Mouse (Mus musculus): ENCODE measurements at regions not wholly inside any gene's neighbourhood (a gene's known extent, or its start where the extent isn't known, plus 50 kb on each side); places are given as distances from the start of the nearest gene placed in this dataset.
A peak's percentile ranks its signal among the peaks of the same experiment; 100 is the strongest.

DNA sequence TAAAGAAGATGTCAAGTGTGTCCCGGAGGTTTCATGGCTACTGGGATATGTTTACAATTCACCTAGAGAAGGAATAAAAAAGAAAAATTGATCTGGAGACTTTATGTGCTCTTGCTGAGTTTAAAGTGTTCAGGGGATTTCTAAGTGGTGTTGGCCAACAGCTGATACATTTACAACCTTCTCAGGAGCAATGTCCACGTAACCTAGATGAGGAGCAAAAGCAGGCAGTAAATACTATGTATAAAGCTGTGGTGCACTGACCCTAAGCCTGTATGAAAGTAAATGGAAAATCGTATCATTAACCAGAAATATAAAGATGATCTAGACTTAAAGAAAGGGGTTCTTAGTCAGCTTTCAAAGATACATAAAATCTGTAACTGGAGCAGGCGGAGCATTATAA is 124.3 kb upstream of the Cblb start:
- no peak for DNase-seq (ENCODE audit: low spot score)

DNA sequence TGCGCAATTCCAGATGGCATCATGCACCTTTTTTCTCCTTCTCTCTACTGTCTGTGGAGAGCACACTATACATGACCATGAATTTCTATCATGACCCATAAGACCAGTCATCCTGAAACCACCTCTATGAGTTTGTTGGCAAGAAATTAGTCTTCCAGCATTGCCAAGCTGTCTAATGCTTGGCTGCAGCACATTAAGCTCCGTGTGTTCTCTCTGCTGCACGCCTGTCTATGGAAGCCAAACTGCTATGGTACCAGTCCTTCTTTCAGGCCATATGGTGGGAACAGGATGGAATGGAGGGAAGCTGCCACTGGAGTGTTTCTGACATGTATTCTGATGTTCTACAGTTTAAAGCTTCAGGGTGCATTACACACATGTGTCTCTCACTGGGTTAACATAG is 121.0 kb upstream of the Cblb start:
- DNase-seq (ENCODE audit: low spot score), result no peak

DNA sequence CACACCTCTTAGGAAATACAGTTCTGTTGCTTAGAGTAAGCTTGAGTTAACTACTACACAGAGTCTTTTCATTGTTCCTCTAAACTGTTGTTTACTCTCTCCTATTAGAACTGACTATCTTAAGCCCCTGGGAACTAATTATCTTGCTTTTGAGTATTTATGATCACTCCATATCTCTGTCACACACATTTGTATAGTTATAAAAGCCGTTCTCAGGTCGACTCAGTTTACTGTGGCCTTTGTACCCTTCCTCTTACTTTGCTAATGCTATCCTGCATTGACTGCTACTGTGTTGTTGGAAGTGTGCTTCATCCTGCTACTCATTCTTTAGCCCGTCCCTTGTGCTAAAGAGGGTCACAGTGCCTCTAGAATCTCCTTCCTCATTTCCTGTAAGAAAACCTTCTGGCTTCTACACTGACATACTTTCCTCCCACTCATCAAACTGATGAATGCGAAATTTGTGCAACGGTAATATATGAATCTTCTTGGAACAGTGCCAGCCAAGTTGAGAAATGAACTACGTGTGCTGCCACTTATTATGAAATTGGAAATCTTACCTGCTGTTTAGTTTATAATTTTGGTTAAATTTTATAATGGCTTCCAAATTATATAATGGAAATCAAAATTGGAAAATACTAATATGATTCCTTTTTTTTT is 119.8 kb upstream of the Cblb start:
- DNase-seq (ENCODE audit: low spot score), result no peak

DNA sequence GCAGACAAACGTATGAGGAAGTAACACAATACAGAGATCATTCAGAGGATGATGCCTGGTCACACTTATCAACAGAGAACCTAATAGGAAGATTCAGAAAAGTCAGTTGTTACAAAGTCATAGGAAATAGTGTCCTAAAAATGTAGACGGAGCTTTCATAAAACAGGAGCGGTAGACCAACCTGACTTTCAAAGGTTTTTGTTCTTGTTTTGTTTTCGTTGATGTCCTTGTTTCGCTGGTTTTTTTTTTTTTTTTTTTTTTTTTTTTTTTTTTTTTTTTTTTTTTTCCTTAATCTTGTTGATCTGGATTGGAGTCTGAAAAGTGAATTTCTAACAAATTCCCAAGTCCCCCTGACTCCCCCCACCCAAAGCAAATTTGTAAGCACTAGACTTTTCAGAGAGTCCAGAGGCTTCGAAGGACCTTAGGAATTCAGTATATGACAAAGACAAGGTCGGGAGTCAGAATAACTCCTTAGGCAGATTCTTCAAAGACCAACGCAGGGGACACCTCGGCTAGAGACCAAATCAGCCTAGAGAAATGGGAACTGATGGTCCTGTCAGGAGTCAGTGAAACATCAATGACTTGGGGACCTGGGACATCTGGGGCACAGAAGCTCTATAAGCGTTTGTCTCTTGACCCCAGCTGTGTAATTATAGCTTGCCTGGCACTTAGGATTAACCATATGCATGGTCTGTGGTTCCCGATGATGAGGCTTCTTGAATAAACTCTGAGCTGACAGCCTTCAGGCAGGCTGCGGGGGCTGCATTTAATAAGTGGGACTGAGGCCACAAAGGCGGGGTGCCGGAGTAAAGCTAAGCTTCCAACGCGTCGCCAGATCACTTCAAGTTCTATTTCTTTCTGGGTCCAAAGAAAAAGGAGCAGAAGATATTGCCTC is 115.7 kb upstream of the Cblb start:
- DNase-seq (ENCODE audit: low spot score), result no peak

DNA sequence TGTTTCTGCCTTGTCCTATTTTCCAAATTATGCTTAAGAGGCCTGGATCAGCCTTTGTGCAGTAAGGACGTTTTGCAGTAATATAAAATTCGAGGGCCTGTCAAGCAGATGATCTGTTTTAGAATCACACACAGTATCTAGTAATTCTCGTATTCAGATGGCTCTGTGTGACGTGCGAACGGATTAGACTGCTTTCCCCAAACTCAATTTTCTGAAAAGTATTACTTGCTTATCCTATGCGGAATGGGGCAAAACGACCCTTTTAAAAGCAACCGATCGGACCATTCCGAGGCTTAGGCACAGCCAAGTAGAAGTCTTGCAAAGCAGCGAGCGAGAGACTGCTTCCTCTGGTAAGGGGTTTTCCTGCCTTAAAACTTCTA is 115.1 kb upstream of the Cblb start:
- DNase-seq (ENCODE audit: low spot score), result no peak

DNA sequence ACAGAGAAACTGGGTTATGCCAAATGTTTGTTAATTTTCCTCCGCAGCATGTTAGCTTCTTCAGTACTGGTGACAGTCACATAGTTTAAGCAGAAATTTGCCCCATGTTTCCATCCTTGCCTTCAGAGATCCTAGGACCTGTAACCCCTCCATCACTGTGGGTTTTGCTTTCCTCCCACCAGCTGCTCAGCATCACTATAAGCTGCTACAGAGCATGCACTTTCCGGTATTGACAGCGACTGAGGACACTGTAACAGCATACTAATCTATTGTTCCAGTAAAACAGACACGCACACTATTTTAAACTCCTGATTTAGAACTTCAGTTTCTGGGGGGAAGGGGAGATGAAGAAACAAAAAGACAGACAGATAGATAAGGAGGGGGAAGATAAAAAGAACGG is 114.7 kb upstream of the Cblb start:
- DNase-seq (ENCODE audit: low spot score), result no peak

DNA sequence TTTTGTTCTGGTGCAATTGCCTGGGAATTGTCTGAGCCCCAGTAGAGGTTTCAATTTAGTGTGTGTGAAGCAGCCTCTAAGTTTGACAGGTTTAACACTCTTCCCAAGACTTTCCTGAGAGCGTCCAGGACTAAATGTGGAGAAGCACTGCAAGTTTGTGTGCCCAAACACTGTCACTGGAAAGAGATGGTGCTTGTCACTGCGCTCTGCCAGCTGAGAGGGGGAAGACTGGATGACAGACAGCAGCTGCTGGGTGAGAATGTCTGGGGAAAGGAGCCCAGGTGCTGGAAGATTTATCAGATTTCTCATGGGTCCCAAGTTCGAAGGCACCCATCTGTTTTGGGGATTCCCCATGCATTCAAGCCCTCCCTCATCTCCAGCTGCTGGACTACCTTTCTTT is 114.2 kb upstream of the Cblb start:
- DNase-seq (ENCODE audit: low spot score), result no peak

DNA sequence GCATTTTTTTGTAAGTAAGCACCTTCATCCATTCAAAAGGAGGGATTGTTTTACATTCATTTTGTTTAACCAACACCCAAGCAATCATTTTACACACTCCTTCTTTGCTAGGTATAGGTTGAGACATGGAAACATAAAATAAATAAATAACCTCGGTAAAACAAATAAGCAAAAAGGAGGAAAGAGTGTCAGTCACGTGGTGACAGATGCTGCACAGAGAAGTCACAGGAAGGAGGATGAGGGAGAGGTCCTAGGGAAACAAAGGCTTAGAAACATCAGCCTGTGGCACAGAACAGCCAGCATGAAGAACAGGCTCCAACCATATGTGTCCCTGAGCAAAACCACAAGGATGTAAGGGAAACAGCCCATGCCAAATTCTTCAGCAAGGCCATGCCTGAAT is 113.5 kb upstream of the Cblb start:
- no peak for DNase-seq (ENCODE audit: low spot score)

DNA sequence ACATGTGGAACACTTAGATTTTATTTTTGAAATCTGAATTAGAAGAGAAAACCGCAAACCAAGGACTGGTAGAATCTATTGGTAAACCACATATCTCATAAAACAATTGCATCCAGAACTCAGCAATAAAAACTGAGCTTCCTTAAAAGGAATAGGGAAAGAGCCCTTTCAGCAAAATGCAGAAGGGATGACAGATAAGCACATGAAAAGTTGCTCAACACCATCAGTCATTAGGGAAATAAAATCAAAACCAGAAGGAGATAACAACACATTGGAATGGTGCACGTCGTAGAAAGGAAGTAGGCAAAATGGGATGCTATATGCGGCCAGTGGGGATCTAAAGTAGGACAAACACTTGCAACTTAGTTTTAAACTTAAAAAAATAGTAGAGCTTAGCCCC is 110.0 kb upstream of the Cblb start:
- DNase-seq (ENCODE audit: low spot score), result no peak

DNA sequence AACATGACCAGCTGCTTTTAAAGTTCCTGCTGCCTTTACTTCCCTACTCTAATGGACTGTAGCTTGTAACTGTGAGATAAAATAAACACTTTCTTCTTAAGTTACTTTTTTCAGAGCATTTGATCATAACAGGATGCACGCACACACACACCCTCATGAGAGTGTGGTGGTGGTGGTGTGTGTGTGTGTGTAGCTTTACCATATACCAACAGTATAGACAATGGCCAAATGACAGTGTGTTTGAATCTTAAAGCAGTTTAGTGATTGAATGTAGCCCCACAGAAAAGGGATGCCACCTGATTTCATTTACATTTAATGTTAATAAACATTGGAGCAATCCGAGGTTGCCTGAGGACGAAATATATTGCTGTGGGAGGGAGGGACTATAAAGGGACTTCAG is 108.4 kb upstream of the Cblb start:
- DNase-seq (ENCODE audit: low spot score), result no peak

DNA sequence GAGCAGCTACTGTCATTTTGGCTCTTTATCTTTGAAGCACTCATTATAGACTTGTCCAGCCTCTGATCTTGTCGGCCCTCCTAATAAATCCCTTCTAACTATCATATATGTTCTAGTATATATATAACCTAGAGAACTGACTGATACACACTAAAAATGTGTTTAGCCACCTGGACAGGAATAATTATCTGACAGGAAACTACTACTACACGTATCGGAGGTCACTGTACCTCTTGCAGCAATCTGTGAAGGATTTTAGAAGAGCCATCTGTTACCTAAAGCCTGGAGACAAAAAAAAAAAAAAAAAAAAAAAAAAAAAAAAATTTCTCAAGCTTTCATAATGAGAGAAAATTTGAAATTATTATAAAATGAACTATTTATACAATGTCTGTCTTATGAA is 105.4 kb upstream of the Cblb start:
- no peak for DNase-seq (ENCODE audit: low spot score)

DNA sequence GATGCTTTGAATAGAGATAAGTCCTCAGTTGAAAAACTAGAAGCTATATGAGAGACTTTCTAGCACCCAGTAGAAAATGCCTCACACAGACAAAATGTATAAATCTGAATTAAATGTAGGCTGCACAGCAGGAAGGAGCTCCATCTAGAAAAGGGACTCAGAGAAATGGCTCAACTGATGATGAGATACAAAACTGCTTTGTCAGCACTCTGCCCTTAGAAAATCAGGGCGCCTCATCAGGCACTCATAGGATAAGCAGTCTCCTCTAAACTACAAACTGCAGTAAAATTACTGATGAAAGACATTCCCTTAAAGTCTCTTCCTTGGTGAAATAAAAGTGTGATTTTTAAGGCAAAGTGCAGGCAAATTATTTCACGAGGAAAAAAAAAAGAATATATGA is 97.9 kb upstream of the Cblb start:
- DNase-seq (ENCODE audit: low spot score), result no peak

DNA sequence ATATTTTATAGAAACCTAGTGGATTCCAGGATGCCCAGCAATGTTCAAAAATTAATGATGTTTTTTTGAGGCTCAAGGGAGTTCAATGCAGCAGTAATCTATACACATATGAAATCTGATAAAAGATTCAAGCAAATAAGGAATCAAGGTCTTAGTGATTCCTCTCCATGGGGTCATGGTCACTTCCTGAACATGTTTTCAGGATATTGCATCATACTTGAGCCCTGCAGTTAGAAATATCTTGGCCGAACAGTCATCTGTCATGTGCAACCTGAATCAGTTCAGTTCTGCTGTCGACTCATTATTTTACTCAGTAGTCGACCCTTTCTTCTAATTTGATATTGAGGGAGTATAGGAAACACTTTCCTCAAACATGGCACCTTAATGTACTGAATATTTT is 97.1 kb upstream of the Cblb start:
- no peak for DNase-seq (ENCODE audit: low spot score)

DNA sequence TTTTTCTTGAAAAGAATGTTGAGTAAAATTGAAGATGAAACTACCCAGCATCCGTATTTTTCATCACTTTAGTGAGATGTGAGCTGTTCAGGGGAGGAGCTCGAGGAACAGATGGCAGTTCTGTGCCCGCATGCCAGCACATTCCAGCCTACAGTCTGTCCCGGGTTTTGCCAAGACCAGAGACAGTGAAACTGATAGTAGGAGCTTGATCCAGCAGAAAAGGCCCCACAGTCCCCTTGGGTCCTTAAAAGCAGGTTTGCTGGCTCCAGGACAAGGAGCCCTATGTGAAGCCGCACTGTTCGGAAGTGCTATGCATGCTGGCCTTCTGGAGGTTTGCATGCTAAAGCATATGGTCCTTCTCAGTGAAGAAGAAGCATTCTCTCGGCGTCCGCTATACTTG is 93.7 kb upstream of the Cblb start:
- DNase-seq (ENCODE audit: low spot score), result peak; percentile 14

DNA sequence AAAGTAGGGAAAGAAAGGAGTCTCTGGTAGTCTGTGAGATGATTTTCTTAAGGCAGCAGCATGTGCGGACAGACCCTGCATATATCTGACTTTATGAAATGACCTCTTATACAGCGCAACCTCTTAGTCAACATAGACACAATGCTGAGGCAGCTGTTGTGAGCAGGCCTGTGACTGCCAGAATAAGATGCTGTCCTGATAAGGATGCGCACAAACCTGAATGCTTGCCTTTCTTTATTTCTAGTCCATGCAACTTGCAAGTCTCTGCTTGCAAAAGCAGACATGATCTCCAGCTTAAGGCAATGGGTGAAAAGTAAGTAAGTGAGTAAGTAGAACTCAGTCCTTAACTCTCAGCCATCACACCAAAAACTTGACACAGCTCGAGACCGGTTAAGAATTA is 92.0 kb upstream of the Cblb start:
- DNase-seq (ENCODE audit: low spot score), result no peak

DNA sequence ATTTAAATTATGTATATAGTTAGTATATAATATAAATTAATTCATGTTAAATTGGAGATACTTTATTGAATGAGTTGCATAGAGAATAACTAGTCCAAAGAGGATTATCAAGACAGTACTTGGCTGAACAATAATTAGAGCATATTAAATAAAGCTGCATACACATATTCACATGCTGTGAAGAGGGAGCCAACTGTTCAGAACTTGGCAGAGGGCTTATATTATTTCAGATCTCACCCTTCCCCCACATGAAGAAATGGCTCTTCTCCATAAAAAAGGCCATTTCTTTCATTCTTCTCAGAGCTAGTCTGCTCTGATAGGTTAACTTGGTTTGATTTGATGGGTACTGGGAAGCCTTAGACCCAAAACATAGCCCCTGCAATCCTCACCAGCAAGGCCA is 90.5 kb upstream of the Cblb start:
- DNase-seq (ENCODE audit: low spot score), result no peak

DNA sequence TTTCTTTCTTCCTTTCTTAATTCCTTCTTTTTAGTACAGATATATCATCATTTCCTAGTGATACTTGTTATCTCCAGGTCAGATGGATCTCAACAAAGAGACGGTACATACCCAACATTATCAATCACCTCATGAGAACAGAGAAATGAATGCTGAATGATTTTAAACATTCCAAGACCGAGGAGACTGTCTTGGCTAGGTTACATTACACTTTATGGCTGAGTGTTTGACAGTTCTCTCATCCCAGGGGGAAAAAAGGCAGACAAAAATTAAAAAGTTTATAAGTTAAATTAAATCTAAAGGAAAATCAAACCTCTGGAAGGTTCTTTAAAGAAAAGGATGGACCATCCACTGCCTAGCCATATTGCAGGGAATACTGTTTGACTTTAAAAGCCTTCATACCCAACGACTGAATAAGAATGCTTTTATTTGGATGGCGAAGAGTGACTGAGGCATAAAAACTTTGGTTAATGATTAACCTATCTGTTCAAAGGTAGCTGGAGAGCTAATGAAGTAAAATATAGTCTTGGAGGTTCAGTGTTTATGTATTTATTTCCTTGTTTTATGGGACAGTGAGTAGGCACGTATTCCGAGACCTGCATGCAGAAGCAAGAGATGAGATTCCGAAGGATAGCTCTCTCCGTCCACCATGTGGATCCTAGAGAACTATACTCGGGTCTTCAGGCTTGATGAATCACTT is 88.4 kb upstream of the Cblb start:
- DNase-seq (ENCODE audit: low spot score), result no peak

DNA sequence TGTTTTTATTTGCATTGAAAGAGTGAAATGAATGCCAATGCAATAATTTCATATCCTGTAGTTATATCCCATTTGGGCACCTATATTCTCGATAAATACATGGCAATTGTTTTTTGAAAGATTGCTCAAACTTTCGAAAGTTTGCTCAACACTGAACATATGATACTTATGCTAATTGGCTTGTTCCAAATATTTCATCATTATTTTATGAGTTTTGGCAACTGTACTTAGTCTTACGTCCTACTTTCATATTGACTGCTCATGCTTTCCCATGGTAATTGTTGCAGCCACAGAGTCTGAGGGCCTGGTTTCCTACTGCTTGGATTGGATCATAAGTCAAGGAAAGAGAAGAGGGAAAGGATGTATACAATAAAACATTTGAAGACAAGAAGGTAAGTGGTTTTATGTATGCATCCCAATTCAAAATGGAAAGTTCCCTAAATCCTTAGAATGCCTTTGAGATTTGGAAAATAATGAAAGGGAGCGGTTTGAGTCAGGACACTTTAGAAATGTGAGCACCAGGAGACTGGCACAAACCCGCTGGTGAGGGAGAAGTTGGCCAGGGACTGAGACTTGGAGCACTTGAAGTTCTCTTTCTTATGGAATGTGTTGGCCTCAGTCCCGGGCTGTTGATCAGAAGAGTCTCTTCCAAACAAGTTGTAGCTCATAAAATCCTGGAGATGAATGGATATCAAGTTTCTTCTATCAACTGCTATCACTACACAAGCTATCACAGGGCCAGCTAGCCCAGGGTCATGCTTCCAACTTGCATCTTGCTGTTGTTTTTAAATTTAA is 63.8 kb upstream of the Cblb start:
- peak; percentile 44 for DNase-seq (ENCODE audit: low spot score)
